Mouse (Mus musculus) brain, embryonic 14.5 days (tissue): ENCODE data around the gene Fras1.

Experiments
- CTCF ChIP-seq: fragments of 200-500 bp; IDR thresholded peaks from 2 replicates; pipeline ENCODE4 v1.5.1; 2012; ENCODE audit warnings: inconsistent platforms, mild to moderate bottlenecking, moderate library complexity, borderline replicate concordance; ENCODE audit not compliant: insufficient read depth, insufficient read length; ENCODE audit errors: extremely low read depth
- POLR2A ChIP-seq: fragments of 200-500 bp; IDR thresholded peaks from 2 replicates; pipeline ENCODE4 v1.6.1; 2012; ENCODE audit warnings: mild to moderate bottlenecking, inconsistent platforms, borderline replicate concordance; ENCODE audit not compliant: poor library complexity, insufficient read depth, insufficient read length, severe bottlenecking; ENCODE audit errors: extremely low read depth

- TF ChIP-seq CTCF (no peak), POLR2A (no peak)
Measured at GRCm38 (mm10) chr5:96373106-96373505, 649 bp upstream of the Fras1 start.
